Mouse (Mus musculus): ENCODE measurements around the gene Olfr1193. TPM values are rescaled to one million over a fixed set of nuclear protein-coding genes. Genes with fewer than 3 reads are reported as not detected.
"Not testable (repeated sequence)": the region's sequence is repeated elsewhere in the genome, so short reads cannot be mapped to it uniquely, and the experiment has no call there.

Olfr1193 gene
- total RNA-seq (2021) = not detected
- long read RNA-seq, experiment 1 = 0 reads
- long read RNA-seq, experiment 2 = 0 reads

- DNase-seq = not testable (repeated sequence)
Measured at GRCm38 (mm10) chr2:88675328-88675727, at the start of gene Olfr1193. Olfr1193 (plus strand) TSS chr2:88675628.

- not testable (repeated sequence) for DNase-seq
Measured at GRCm38 (mm10) chr2:88640242-88640641, 35.2 kb upstream of the Olfr1193 start, which contains the start of gene Olfr1191-ps1. Olfr1191-ps1 (plus strand) TSS chr2:88640542.

GRCm38 (mm10) chr2:88648209-88648608, 27.2 kb upstream of the Olfr1193 start, which contains the start of gene Olfr1192-ps1:
Olfr1192-ps1 (plus strand) TSS chr2:88648509.
- DNase-seq = no peak

GRCm38 (mm10) chr2:88689087-88689486, 13.7 kb downstream of the Olfr1193 start, which contains the start of gene Olfr1195:
Olfr1195 (minus strand) TSS chr2:88689187.
- DNase-seq = no peak

- DNase-seq = no peak
Measured at GRCm38 (mm10) chr2:88704497-88704896, 29.1 kb downstream of the Olfr1193 start, which contains the start of gene Olfr1196. Olfr1196 (minus strand) TSS chr2:88704597.

Other genes with a start within 250 kb of the Olfr1193 start
- not detected for gene Olfr1181, start 249.5 kb upstream of the Olfr1193 start, total RNA-seq (2021)
- gene Gm13757, start 226.5 kb upstream of the Olfr1193 start, total RNA-seq (2021) = not detected
- gene Olfr1183, start 220.8 kb upstream of the Olfr1193 start, total RNA-seq (2021) = not detected
- gene Olfr1184, start 192.0 kb upstream of the Olfr1193 start, total RNA-seq (2021) = not detected
- not detected for gene Olfr1185-ps1, start 182.3 kb upstream of the Olfr1193 start, total RNA-seq (2021)
- not detected for gene Olfr1186, start 157.1 kb upstream of the Olfr1193 start, total RNA-seq (2021)
- not detected for gene Olfr1188, start 118.7 kb upstream of the Olfr1193 start, total RNA-seq (2021)
- gene Olfr1189, start 89.2 kb upstream of the Olfr1193 start, total RNA-seq (2021) = not detected
- gene Olfr1191-ps1, start 35.1 kb upstream of the Olfr1193 start, total RNA-seq (2021) = not detected
- gene Olfr1192-ps1, start 27.1 kb upstream of the Olfr1193 start, total RNA-seq (2021) = not detected
- not detected for gene Olfr1195, start 13.6 kb downstream of the Olfr1193 start, total RNA-seq (2021)
- gene Olfr1196, start 29.0 kb downstream of the Olfr1193 start, total RNA-seq (2021) = not detected
- gene Olfr1197, start 56.7 kb downstream of the Olfr1193 start, total RNA-seq (2021) = not detected
- not detected for gene Olfr1198, start 75.7 kb downstream of the Olfr1193 start, total RNA-seq (2021)
- not detected for gene Olfr1199, start 84.8 kb downstream of the Olfr1193 start, total RNA-seq (2021)
- not detected for gene Olfr1200, start 94.9 kb downstream of the Olfr1193 start, total RNA-seq (2021)
- not detected for gene Olfr1201, start 117.4 kb downstream of the Olfr1193 start, total RNA-seq (2021)
- gene Olfr1202, start 138.9 kb downstream of the Olfr1193 start, total RNA-seq (2021) = not detected
- not detected for gene Olfr1205, start 154.1 kb downstream of the Olfr1193 start, total RNA-seq (2021)
- not detected for gene Olfr1204, start 173.7 kb downstream of the Olfr1193 start, total RNA-seq (2021)
- not detected for gene Olfr1206, start 187.6 kb downstream of the Olfr1193 start, total RNA-seq (2021)
- not detected for gene Olfr1208, start 226.7 kb downstream of the Olfr1193 start, total RNA-seq (2021)
- gene Olfr1209, start 239.5 kb downstream of the Olfr1193 start, total RNA-seq (2021) = not detected